Mouse (Mus musculus): ENCODE data around the gene Actg1. TPM values are rescaled to one million over a fixed set of nuclear protein-coding genes. Genes with fewer than 3 reads are reported as not detected.

Actg1 gene
- polyA plus RNA-seq (2016; fragmentation: Nextera tagmentation; extraction: Ambion mirVana) = 3,148 and 3,183 TPM in 2 replicates

GRCm38 (mm10) chr11:120347791-120348683 is at the start of gene Actg1:
Actg1 (minus strand) TSS chr11:120348542.
- Histone ChIP-seq H3K9ac (peak within 1 kb of the TSS; percentile 100), H3K27ac (peak within 1 kb of the TSS; percentile 100), H3K9me3 (no peaks in the 10 kb centered on the region), H3K4me1 (peaks cover 29% of the 10 kb centered on the region), H3K27me3 (no peaks in the 10 kb centered on the region), H3K4me2 (replicated peaks) (peak within 1 kb of the TSS; percentile 92), H3K4me3 (peak within 1 kb of the TSS; percentile 100), H3K36me3 (peaks cover 16% of the 10 kb centered on the region)
- under 1% methylated on average over 101 of the region's 103 CpGs for WGBS
- ATAC-seq (ENCODE audit: insufficient number of reproducible peaks, insufficient read depth, low FRiP score, low TSS enrichment) = peak; percentile 70; the same call in 1 of the 2 replicates

GRCm38 (mm10) chr11:120397602-120398001 is 49.3 kb upstream of the Actg1 start:
- Histone ChIP-seq H3K36me3 (peaks cover 70% of the 10 kb centered on the region), H3K4me1 (no peaks in the 10 kb centered on the region)
- no peak for ATAC-seq (ENCODE audit: insufficient number of reproducible peaks, insufficient read depth, low FRiP score, low TSS enrichment)

GRCm38 (mm10) chr11:120395661-120396060 is 47.3 kb upstream of the Actg1 start:
- H3K36me3 ChIP-seq = peaks cover 60% of the 10 kb centered on the region
- H3K9ac ChIP-seq = no peak overlapping the region
- H3K27me3 ChIP-seq = no peaks in the 10 kb centered on the region
- no peak overlapping the region for H3K27ac ChIP-seq
- no peaks in the 10 kb centered on the region for H3K9me3 ChIP-seq
- H3K4me2 ChIP-seq (replicated peaks) = no peak overlapping the region
- ATAC-seq (ENCODE audit: insufficient number of reproducible peaks, insufficient read depth, low FRiP score, low TSS enrichment) = no peak
- H3K4me3 ChIP-seq = no peak overlapping the region
- H3K4me1 ChIP-seq = no peaks in the 10 kb centered on the region
- 84% methylated on average over 4 of the region's 4 CpGs for WGBS

More at GRCm38 (mm10) chr11:120397602-120398001, 49.3 kb upstream of the Actg1 start:
- Histone ChIP-seq H3K27ac (no peak overlapping the region), H3K27me3 (no peaks in the 10 kb centered on the region), H3K9ac (no peak overlapping the region), H3K4me3 (no peak overlapping the region), H3K4me2 (replicated peaks) (no peak overlapping the region), H3K9me3 (no peaks in the 10 kb centered on the region)
- WGBS = 90% methylated on average over 2 of the region's 2 CpGs

DNA sequence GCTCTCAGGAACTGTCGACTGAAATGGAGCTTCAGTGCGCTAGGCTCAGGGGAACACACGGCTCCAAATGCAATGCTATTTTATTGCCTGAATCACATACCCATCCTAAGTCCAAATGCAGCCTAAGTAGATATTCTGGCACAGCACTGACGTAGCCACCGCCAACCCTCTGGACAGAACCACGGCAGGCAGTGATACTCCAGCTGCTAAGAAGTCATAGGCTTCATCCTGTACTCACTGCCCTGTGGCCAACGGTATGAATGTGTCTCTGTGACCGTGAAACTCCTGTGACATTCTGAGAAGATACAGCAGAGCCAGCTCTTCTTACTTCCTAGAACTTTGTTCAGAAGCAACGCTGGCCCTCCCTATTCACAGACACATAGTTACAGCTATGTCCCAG is 40.2 kb upstream of the Actg1 start:
- H3K27me3 ChIP-seq = no peaks in the 10 kb centered on the region
- no peak for ATAC-seq (ENCODE audit: insufficient number of reproducible peaks, insufficient read depth, low FRiP score, low TSS enrichment)
- no peak overlapping the region for H3K4me3 ChIP-seq
- no peak overlapping the region for H3K4me2 ChIP-seq (replicated peaks)
- H3K27ac ChIP-seq = no peak overlapping the region
- H3K4me1 ChIP-seq = no peaks in the 10 kb centered on the region
- H3K9me3 ChIP-seq = no peaks in the 10 kb centered on the region
- WGBS = 96% methylated on average over 9 of the region's 9 CpGs
- H3K36me3 ChIP-seq = peaks cover 68% of the 10 kb centered on the region
- no peak overlapping the region for H3K9ac ChIP-seq

GRCm38 (mm10) chr11:120387157-120387556 is 38.8 kb upstream of the Actg1 start:
- no peak for ATAC-seq (ENCODE audit: insufficient number of reproducible peaks, insufficient read depth, low FRiP score, low TSS enrichment)
- no peaks in the 10 kb centered on the region for H3K27me3 ChIP-seq
- WGBS = 72% methylated on average over 2 of the region's 2 CpGs
- no peaks in the 10 kb centered on the region for H3K4me1 ChIP-seq
- H3K4me2 ChIP-seq (replicated peaks) = no peak overlapping the region
- H3K4me3 ChIP-seq = no peak overlapping the region
- H3K27ac ChIP-seq = no peak overlapping the region
- H3K9ac ChIP-seq = no peak overlapping the region
- H3K36me3 ChIP-seq = peaks cover 68% of the 10 kb centered on the region
- H3K9me3 ChIP-seq = no peaks in the 10 kb centered on the region

- Histone ChIP-seq H3K27me3 (no peaks in the 10 kb centered on the region), H3K27ac (no peak overlapping the region), H3K4me3 (no peak overlapping the region), H3K4me1 (no peaks in the 10 kb centered on the region), H3K4me2 (replicated peaks) (no peak overlapping the region), H3K9ac (no peak overlapping the region), H3K36me3 (peaks cover 72% of the 10 kb centered on the region), H3K9me3 (no peaks in the 10 kb centered on the region)
- 94% methylated on average over 6 of the region's 6 CpGs for WGBS
- no peak for ATAC-seq (ENCODE audit: insufficient number of reproducible peaks, insufficient read depth, low FRiP score, low TSS enrichment)
Measured at GRCm38 (mm10) chr11:120386632-120387031, 38.3 kb upstream of the Actg1 start.

GRCm38 (mm10) chr11:120382509-120382908 is 34.2 kb upstream of the Actg1 start:
- H3K4me2 ChIP-seq (replicated peaks) = no peak overlapping the region
- no peak overlapping the region for H3K27ac ChIP-seq
- WGBS = 97% methylated on average over 9 of the region's 9 CpGs
- H3K4me1 ChIP-seq = peaks cover 16% of the 10 kb centered on the region
- no peak overlapping the region for H3K9ac ChIP-seq
- H3K36me3 ChIP-seq = peaks cover 75% of the 10 kb centered on the region
- H3K4me3 ChIP-seq = no peak overlapping the region
- no peaks in the 10 kb centered on the region for H3K27me3 ChIP-seq
- no peak for ATAC-seq (ENCODE audit: insufficient number of reproducible peaks, insufficient read depth, low FRiP score, low TSS enrichment)
- H3K9me3 ChIP-seq = no peaks in the 10 kb centered on the region

DNA sequence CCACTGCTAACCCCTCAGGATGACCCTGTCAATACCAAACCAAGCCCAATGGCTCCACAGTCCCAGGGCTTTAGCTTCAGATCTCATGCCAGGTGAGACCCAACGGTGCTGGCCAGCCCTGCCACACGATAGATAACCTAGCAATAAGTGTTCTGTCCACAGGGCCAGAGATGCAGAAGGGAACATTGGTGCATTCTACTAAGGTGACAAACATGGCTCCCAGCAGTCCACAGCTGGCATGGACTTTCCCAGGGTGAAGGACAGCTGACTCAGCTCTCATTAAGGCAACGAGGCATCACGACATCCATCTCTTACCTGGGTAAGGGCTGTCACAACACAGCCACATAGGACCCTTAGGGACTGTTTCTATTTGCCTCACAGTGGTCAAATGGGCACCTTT is 32.8 kb upstream of the Actg1 start:
- H3K27me3 ChIP-seq = no peaks in the 10 kb centered on the region
- peaks cover 21% of the 10 kb centered on the region for H3K4me1 ChIP-seq
- no peak overlapping the region for H3K4me3 ChIP-seq
- ATAC-seq (ENCODE audit: insufficient number of reproducible peaks, insufficient read depth, low FRiP score, low TSS enrichment) = no peak
- WGBS = 92% methylated on average over 4 of the region's 4 CpGs
- H3K27ac ChIP-seq = no peak overlapping the region
- H3K9me3 ChIP-seq = no peaks in the 10 kb centered on the region
- peaks cover 74% of the 10 kb centered on the region for H3K36me3 ChIP-seq
- H3K9ac ChIP-seq = no peak overlapping the region
- no peak overlapping the region for H3K4me2 ChIP-seq (replicated peaks)

- no peak for ATAC-seq (ENCODE audit: insufficient number of reproducible peaks, insufficient read depth, low FRiP score, low TSS enrichment)
- Histone ChIP-seq H3K9ac (no peak overlapping the region), H3K4me3 (no peak overlapping the region), H3K27ac (no peak overlapping the region), H3K4me2 (replicated peaks) (no peak overlapping the region), H3K9me3 (no peaks in the 10 kb centered on the region), H3K27me3 (no peaks in the 10 kb centered on the region), H3K36me3 (peaks cover 72% of the 10 kb centered on the region), H3K4me1 (peaks cover 21% of the 10 kb centered on the region)
- 96% methylated on average over 3 of the region's 3 CpGs for WGBS
Measured at GRCm38 (mm10) chr11:120380271-120380670, 31.9 kb upstream of the Actg1 start.

- Histone ChIP-seq H3K9me3 (no peaks in the 10 kb centered on the region), H3K9ac (peak within 1 kb of the TSS; percentile 70), H3K27me3 (no peaks in the 10 kb centered on the region), H3K4me1 (peaks cover 21% of the 10 kb centered on the region), H3K36me3 (peaks cover 72% of the 10 kb centered on the region), H3K4me3 (peak within 1 kb of the TSS; percentile 66), H3K27ac (peak within 1 kb of the TSS; percentile 83), H3K4me2 (replicated peaks) (peak within 1 kb of the TSS; percentile 89)
- ATAC-seq (ENCODE audit: insufficient number of reproducible peaks, insufficient read depth, low FRiP score, low TSS enrichment) = peak; percentile 81
- WGBS = 7% methylated on average over 54 of the region's 54 CpGs
Measured at GRCm38 (mm10) chr11:120378611-120379540, 30.5 kb upstream of the Actg1 start, which contains the start of gene Faap100. Faap100 (minus strand) TSS chr11:120378764.

DNA sequence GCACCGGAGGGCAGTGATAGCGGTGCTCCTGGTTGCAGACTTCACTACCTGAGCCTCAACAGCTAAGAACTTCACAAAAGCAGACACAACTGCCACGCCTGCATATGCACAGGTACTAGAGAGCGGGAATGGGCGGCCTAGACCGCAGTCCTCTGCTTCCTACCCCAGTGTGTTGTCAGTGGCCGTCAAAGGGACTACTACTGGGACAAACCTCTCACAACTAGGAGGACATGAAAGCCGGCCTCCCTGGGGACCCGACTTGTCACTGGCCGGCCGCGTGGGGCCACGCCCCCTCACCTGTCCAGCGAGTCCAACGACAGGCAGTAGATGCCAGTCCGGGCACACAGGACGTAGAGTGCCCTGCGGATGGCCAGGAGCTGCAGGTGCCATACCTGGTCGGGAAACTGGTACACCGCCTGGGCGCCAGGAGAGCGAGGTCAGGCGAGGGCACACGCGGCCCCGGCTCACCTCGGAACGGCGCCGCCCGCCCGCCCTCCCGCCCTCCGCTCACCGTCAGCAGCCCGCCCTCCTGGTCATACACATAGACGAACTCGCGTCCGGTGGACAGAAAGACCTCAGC is 29.8 kb upstream of the Actg1 start:
- peaks cover 21% of the 10 kb centered on the region for H3K4me1 ChIP-seq
- H3K4me3 ChIP-seq = peak overlapping the region; percentile 66
- no peaks in the 10 kb centered on the region for H3K27me3 ChIP-seq
- no peak for ATAC-seq (ENCODE audit: insufficient number of reproducible peaks, insufficient read depth, low FRiP score, low TSS enrichment)
- 3% methylated on average over 40 of the region's 40 CpGs for WGBS
- H3K4me2 ChIP-seq (replicated peaks) = peak overlapping the region; percentile 89
- H3K36me3 ChIP-seq = peaks cover 72% of the 10 kb centered on the region
- peak overlapping the region; percentile 83 for H3K27ac ChIP-seq
- peak overlapping the region; percentile 70 for H3K9ac ChIP-seq
- H3K9me3 ChIP-seq = no peaks in the 10 kb centered on the region

Measured in embryonic facial prominence, embryonic 12.5 days (tissue).